Mouse (Mus musculus): ENCODE measurements around the gene Naxd. TPM values are rescaled to one million over a fixed set of nuclear protein-coding genes. Genes with fewer than 3 reads are reported as not detected.
"Not testable (repeated sequence)": the region's sequence is repeated elsewhere in the genome, so short reads cannot be mapped to it uniquely, and the experiment has no call there.

The Naxd gene
- total and polyA plus RNA-seq, 2 experiments from 2014 or later: 115 to 125 TPM

DNA sequence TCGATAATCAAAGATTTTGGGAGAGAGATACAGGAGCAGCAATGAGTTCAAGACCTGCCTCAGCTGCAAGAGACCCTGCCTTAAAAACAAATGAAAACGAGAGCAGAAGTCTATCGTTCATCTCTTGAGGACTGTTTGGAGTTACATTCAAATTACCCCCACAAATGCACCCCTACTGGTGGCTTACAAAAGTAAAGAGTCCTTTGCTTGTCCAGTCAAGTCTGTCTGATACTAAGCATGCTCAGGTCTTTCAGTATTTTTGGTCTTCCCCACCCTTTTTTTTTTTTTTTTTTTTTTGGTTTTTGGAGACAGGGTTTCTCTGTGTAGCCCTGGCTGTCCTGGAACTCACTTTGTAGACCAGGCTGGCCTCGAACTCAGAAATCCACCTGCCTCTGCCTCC, 54.2 kb downstream of the Naxd start:
- not testable (repeated sequence) for ATAC-seq; H3K27me3 ChIP-seq (ENCODE audit: insufficient read depth, low read length); H3K4me2 ChIP-seq (ENCODE audit: low read depth, low read length); H3K9me3 ChIP-seq (ENCODE audit: low read length); H3K4me1 ChIP-seq (ENCODE audit: insufficient read depth, low read length); H3K36me3 ChIP-seq (ENCODE audit: insufficient read depth, low read length); DNase-seq (ENCODE audit: low spot score); H3K9ac ChIP-seq (replicated peaks; ENCODE audit: low read length); H3K4me3 ChIP-seq (ENCODE audit: low read length); H3K27ac ChIP-seq
- WGBS: 78% methylated on average over 3 of the region's 4 CpGs
- peak; percentile 34; the same call in 1 of the 2 replicates for TF ChIP-seq CTCF (IDR thresholded peaks at IDR 0.05; ENCODE audit: low read depth)

DNA sequence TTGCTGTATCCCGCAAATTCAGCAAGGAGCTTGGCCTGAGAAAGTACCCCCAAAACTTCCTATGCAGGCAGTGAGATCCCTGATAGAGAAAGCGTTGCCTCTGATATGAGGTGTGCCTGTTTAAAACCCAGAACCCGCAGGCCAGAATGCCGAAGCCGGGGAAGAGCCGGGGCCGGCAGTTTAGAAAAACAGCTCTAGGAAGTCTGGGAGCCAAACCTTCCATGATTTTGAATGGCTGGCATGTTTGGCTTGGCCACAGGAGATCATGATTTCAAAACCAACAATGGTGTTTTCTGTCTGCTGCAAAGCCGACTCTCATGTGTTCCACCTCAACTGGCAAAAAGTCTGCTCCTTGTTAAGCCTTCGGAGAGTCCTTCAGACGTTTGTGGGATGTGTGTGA, 55.1 kb downstream of the Naxd start:
- Histone ChIP-seq H3K4me3 (ENCODE audit: low read length) (no peak overlapping the region), H3K9ac (replicated peaks; ENCODE audit: low read length) (no peak overlapping the region), H3K27me3 (ENCODE audit: insufficient read depth, low read length) (no peaks in the 10 kb centered on the region), H3K36me3 (ENCODE audit: insufficient read depth, low read length) (no peaks in the 10 kb centered on the region), H3K27ac (no peak overlapping the region), H3K4me1 (ENCODE audit: insufficient read depth, low read length) (peaks cover 5% of the 10 kb centered on the region; the same call in 1 of the 2 replicates), H3K9me3 (ENCODE audit: low read length) (no peaks in the 10 kb centered on the region), H3K4me2 (ENCODE audit: low read depth, low read length) (no peak overlapping the region)
- ATAC-seq (no peak), DNase-seq (ENCODE audit: low spot score) (no peak)
- WGBS: 89% methylated on average over 10 of the region's 10 CpGs
- TF ChIP-seq CTCF (IDR thresholded peaks at IDR 0.05; ENCODE audit: low read depth): no peak

GRCm38 (mm10) chr8:11554799-11555719, 57.8 kb downstream of the Naxd start, which contains the start of gene Ing1:
Ing1 (plus strand) TSS chr8:11555571.
- H3K36me3 ChIP-seq (ENCODE audit: insufficient read depth, low read length): no peaks in the 10 kb centered on the region
- no peaks in the 10 kb centered on the region for H3K9me3 ChIP-seq (ENCODE audit: low read length)
- DNase-seq (ENCODE audit: low spot score): peak; percentile 98
- TF ChIP-seq CTCF (IDR thresholded peaks at IDR 0.05; ENCODE audit: low read depth): no peak; the same call in 1 of the 2 replicates
- WGBS: under 1% methylated on average over 44 of the region's 52 CpGs
- H3K27ac ChIP-seq: peak within 1 kb of the TSS; percentile 97
- ATAC-seq: peak; percentile 82
- H3K4me3 ChIP-seq (ENCODE audit: low read length): peak within 1 kb of the TSS; percentile 92
- H3K27me3 ChIP-seq (ENCODE audit: insufficient read depth, low read length): no peaks in the 10 kb centered on the region
- H3K9ac ChIP-seq (replicated peaks; ENCODE audit: low read length): peak within 1 kb of the TSS; percentile 88
- peaks cover 13% of the 10 kb centered on the region for H3K4me1 ChIP-seq (ENCODE audit: insufficient read depth, low read length)
- peak within 1 kb of the TSS; percentile 82 for H3K4me2 ChIP-seq (ENCODE audit: low read depth, low read length)

- peak overlapping the region; percentile 92 for H3K4me3 ChIP-seq (ENCODE audit: low read length)
- peak overlapping the region; percentile 97 for H3K27ac ChIP-seq
- peak overlapping the region; percentile 88 for H3K9ac ChIP-seq (replicated peaks; ENCODE audit: low read length)
- no peaks in the 10 kb centered on the region for H3K9me3 ChIP-seq (ENCODE audit: low read length)
- WGBS: 0% methylated on average over 90 of the region's 103 CpGs
- peak; percentile 100 for DNase-seq (ENCODE audit: low spot score)
- no peaks in the 10 kb centered on the region for H3K27me3 ChIP-seq (ENCODE audit: insufficient read depth, low read length)
- peak overlapping the region; percentile 82 for H3K4me2 ChIP-seq (ENCODE audit: low read depth, low read length)
- H3K36me3 ChIP-seq (ENCODE audit: insufficient read depth, low read length): no peaks in the 10 kb centered on the region
- no peak for TF ChIP-seq CTCF (IDR thresholded peaks at IDR 0.05; ENCODE audit: low read depth)
- peaks cover 13% of the 10 kb centered on the region for H3K4me1 ChIP-seq (ENCODE audit: insufficient read depth, low read length)
- ATAC-seq: peak; percentile 90
Measured at GRCm38 (mm10) chr8:11555720-11556591, 58.6 kb downstream of the Naxd start.

DNA sequence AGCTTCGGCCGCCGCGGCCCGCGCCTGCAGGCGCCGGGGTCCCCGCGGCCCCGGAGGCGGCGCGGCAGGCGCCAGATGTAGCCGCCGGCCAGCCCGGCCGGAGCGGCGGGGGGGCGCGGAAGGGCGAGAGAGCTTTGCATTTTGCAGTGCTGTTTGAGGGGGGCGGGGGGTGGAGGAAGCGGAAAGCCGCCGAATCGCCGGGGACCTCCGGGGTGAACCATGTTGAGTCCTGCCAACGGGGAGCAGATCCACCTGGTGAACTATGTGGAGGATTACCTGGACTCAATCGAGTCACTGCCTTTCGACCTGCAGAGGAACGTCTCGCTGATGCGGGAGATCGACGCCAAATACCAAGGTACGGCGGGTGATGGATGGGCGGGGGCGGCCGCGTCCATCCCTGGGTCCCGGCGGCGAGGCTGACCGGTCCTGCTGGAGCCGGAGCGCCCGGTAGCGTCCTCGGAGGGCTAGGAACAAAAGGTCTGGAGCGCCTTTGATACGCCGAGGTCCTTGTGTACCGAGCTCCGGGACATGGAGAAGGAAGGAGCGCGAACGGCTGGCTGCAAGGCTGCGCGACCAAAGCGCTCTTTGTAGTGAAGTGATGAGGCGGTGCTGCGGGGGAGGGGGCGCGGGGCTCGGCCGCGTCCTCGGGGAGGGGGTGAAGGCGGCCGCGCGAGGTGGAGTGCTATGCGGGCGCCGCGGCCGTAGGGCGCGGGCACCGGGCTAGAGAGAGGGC, 59.6 kb downstream of the Naxd start:
- peaks cover 13% of the 10 kb centered on the region for H3K4me1 ChIP-seq (ENCODE audit: insufficient read depth, low read length)
- ATAC-seq (no peak), DNase-seq (ENCODE audit: low spot score) (peak; percentile 72)
- peak overlapping the region; percentile 82 for H3K4me2 ChIP-seq (ENCODE audit: low read depth, low read length)
- no peaks in the 10 kb centered on the region for H3K27me3 ChIP-seq (ENCODE audit: insufficient read depth, low read length)
- H3K36me3 ChIP-seq (ENCODE audit: insufficient read depth, low read length): peaks cover 6% of the 10 kb centered on the region
- H3K9ac ChIP-seq (replicated peaks; ENCODE audit: low read length): peak overlapping the region; percentile 88
- H3K27ac ChIP-seq: peak overlapping the region; percentile 97
- H3K4me3 ChIP-seq (ENCODE audit: low read length): peak overlapping the region; percentile 92
- TF ChIP-seq CTCF (IDR thresholded peaks at IDR 0.05; ENCODE audit: low read depth): no peak
- H3K9me3 ChIP-seq (ENCODE audit: low read length): no peaks in the 10 kb centered on the region
- WGBS: under 1% methylated on average over 69 of the region's 85 CpGs

GRCm38 (mm10) chr8:11557424-11557767, 60.1 kb downstream of the Naxd start:
- H3K27ac ChIP-seq: peak overlapping the region; percentile 97
- H3K36me3 ChIP-seq (ENCODE audit: insufficient read depth, low read length): peaks cover 9% of the 10 kb centered on the region
- DNase-seq (ENCODE audit: low spot score) (no peak), ATAC-seq (no peak)
- TF ChIP-seq CTCF (IDR thresholded peaks at IDR 0.05; ENCODE audit: low read depth): no peak
- H3K4me3 ChIP-seq (ENCODE audit: low read length): peak overlapping the region; percentile 92
- WGBS: under 1% methylated on average over 29 of the region's 32 CpGs
- no peaks in the 10 kb centered on the region for H3K27me3 ChIP-seq (ENCODE audit: insufficient read depth, low read length)
- no peaks in the 10 kb centered on the region for H3K9me3 ChIP-seq (ENCODE audit: low read length)
- peak overlapping the region; percentile 88 for H3K9ac ChIP-seq (replicated peaks; ENCODE audit: low read length)
- H3K4me1 ChIP-seq (ENCODE audit: insufficient read depth, low read length): peaks cover 13% of the 10 kb centered on the region
- H3K4me2 ChIP-seq (ENCODE audit: low read depth, low read length): peak overlapping the region; percentile 82

Data from hindbrain, postnatal 0 days (tissue).